Mouse (Mus musculus): ENCODE measurements around the gene Glt1d1.
"Not testable (repeated sequence)": the region's sequence is repeated elsewhere in the genome, so short reads cannot be mapped to it uniquely, and the experiment has no call there.

The Glt1d1 gene

GRCm38 (mm10) chr5:127698525-127698924 lies 66.5 kb downstream of the Glt1d1 start:
- DNase-seq (ENCODE audit: low read depth, low spot score), result no peak

GRCm38 (mm10) chr5:127699679-127700078 lies 67.6 kb downstream of the Glt1d1 start:
- DNase-seq (ENCODE audit: low read depth, low spot score), result no peak

- DNase-seq (ENCODE audit: low read depth, low spot score), result no peak
Observed at GRCm38 (mm10) chr5:127700156-127700555, 68.1 kb downstream of the Glt1d1 start.

- DNase-seq (ENCODE audit: low read depth, low spot score), result no peak
Observed at GRCm38 (mm10) chr5:127703609-127704180, 71.6 kb downstream of the Glt1d1 start.

GRCm38 (mm10) chr5:127705225-127705624 lies 73.2 kb downstream of the Glt1d1 start:
- no peak for DNase-seq (ENCODE audit: low read depth, low spot score)

- no peak for DNase-seq (ENCODE audit: low read depth, low spot score)
Observed at GRCm38 (mm10) chr5:127705976-127706375, 73.9 kb downstream of the Glt1d1 start.

- DNase-seq (ENCODE audit: low read depth, low spot score), result no peak
Observed at GRCm38 (mm10) chr5:127708143-127708542, 76.1 kb downstream of the Glt1d1 start.

GRCm38 (mm10) chr5:127714783-127715704 lies 83.0 kb downstream of the Glt1d1 start:
- no peak for DNase-seq (ENCODE audit: low read depth, low spot score)

- no peak for DNase-seq (ENCODE audit: low read depth, low spot score)
Observed at GRCm38 (mm10) chr5:127720591-127721379, 88.7 kb downstream of the Glt1d1 start.

GRCm38 (mm10) chr5:127722171-127722570 lies 90.1 kb downstream of the Glt1d1 start:
- DNase-seq (ENCODE audit: low read depth, low spot score), result not testable (repeated sequence)

- no peak for DNase-seq (ENCODE audit: low read depth, low spot score)
Observed at GRCm38 (mm10) chr5:127730351-127730750, 98.3 kb downstream of the Glt1d1 start.

- no peak for DNase-seq (ENCODE audit: low read depth, low spot score)
Observed at GRCm38 (mm10) chr5:127741331-127741730, 109.3 kb downstream of the Glt1d1 start.

GRCm38 (mm10) chr5:127749540-127749939 lies 117.5 kb downstream of the Glt1d1 start:
- DNase-seq (ENCODE audit: low read depth, low spot score), result not testable (repeated sequence)

GRCm38 (mm10) chr5:127751262-127751975 lies 119.4 kb downstream of the Glt1d1 start:
- no peak for DNase-seq (ENCODE audit: low read depth, low spot score)

- DNase-seq (ENCODE audit: low read depth, low spot score), result no peak
Observed at GRCm38 (mm10) chr5:127755594-127755993, 123.5 kb downstream of the Glt1d1 start.

GRCm38 (mm10) chr5:127756011-127756410 lies 123.9 kb downstream of the Glt1d1 start:
- no peak for DNase-seq (ENCODE audit: low read depth, low spot score)

GRCm38 (mm10) chr5:127756671-127757423 lies 124.8 kb downstream of the Glt1d1 start:
- DNase-seq (ENCODE audit: low read depth, low spot score), result no peak

- DNase-seq (ENCODE audit: low read depth, low spot score), result no peak
Observed at GRCm38 (mm10) chr5:127758576-127758975, 126.5 kb downstream of the Glt1d1 start.

Measured in retina, adult 2 months (tissue).